Comparison of ENCODE assay signal across 14 mouse cellular contexts in the genomic region with DNA sequence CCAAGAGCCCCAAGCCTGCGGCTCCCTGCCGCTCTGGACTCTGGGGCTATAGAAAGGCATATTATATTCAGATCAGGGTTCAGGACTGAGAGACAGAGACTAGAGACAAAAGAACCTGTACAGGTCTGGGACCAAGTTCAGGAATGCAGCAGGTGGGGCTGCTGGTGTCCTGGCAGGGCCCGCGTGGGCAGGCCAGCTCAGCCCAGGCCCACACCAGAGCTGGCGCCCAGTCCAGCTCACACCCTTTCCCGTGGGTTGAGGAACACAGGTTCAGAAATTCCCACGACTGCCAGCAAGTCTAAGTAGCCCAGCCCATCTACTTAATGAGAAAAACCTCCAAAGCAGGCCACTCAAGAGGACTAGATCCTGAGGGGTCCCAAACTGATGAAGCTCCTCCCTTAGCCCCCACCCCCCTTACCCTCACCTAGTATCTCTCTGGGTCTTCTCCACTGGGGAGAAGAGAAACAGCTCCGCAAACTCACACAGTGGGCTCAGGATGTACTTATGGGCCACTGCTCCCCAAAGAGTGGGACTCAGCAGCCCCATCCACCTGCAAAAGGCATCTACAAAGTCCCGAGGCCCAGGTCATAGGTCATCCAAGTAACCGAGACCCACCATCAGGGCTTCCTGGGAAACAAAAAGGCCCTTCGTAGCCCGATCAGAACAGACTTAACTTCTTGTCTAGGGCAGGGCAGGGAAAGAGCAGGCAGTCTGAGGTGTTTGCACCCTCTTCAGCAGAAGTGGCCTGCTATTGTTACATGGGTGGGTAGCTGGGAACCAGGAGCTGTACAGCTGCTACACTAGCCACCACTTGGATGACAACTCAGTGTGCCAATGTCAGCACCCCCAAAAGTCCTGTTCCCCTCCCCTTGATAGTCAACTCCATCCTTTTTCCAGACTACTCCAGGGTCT. TPM values are rescaled to one million over a fixed set of nuclear protein-coding genes. Genes with fewer than 3 reads are reported as not detected.
DNase-seq lines count a peak whose midpoint lies in the region; ATAC-seq and TF ChIP-seq lines count a peak whose summit lies in the region.
"Had no signal": no experiment of that assay in that cellular context is flagged by ENCODE, and none has a peak within 500 bp of the region (broad histone marks: within the 10 kb centered on the region; RNA-seq: fewer than 3 reads in every experiment).

No protein-coding gene starts in this region.

- H3K9me3 ChIP-seq in embryonic facial prominence, embryonic 10.5 days = no peaks in the 10 kb centered on the region
- no peaks in the 10 kb centered on the region for H3K9me3 ChIP-seq in forebrain, embryonic 15.5 days
- no peaks in the 10 kb centered on the region for H3K9me3 ChIP-seq in midbrain, postnatal 0 days (ENCODE audit: low read length)
- H3K9me3 ChIP-seq: G1E; liver, embryonic 15.5 days had no signal

- no peak for ATAC-seq in forebrain, embryonic 15.5 days (replicated peaks)
- no peak for ATAC-seq in midbrain, postnatal 0 days (ENCODE audit: low FRiP score)
- no peak for ATAC-seq in CD4-positive, CD25-positive, alpha-beta regulatory T cell, adult 4 months

- peaks cover 13% of the 10 kb centered on the region for H3K36me3 ChIP-seq in embryonic facial prominence, embryonic 10.5 days (replicated peaks)
- peaks cover 11% of the 10 kb centered on the region; the same call in 1 of the 2 replicates for H3K36me3 ChIP-seq in forebrain, embryonic 15.5 days
- peaks cover 10% of the 10 kb centered on the region for H3K36me3 ChIP-seq in midbrain, postnatal 0 days (ENCODE audit: insufficient read depth, low read length)
- H3K36me3 ChIP-seq: G1E; liver, embryonic 15.5 days had no signal

- H3K4me2 ChIP-seq in forebrain, embryonic 15.5 days (replicated peaks) = peak overlapping the region; percentile 80
- H3K4me2 ChIP-seq in midbrain, postnatal 0 days (ENCODE audit: low read depth, low read length, poor library complexity, severe bottlenecking) = peak overlapping the region; percentile 78; the same call in 1 of the 2 replicates
- H3K4me2 ChIP-seq: liver, embryonic 15.5 days had no signal

- TF ChIP-seq CTCF in layer of hippocampus, adult 2 months (conservative IDR thresholded peaks at IDR 0.05) = no peak
- TF ChIP-seq CTCF in midbrain, postnatal 0 days (IDR thresholded peaks at IDR 0.05) = no peak

- peak overlapping the region; percentile 79 for H3K27ac ChIP-seq in layer of hippocampus, adult 2 months
- no peak overlapping the region for H3K27ac ChIP-seq in embryonic facial prominence, embryonic 10.5 days (replicated peaks)
- peak overlapping the region; percentile 98 for H3K27ac ChIP-seq in forebrain, embryonic 15.5 days (replicated peaks)
- H3K27ac ChIP-seq in midbrain, postnatal 0 days (ENCODE audit: low read depth, low read length) = no peak overlapping the region
- H3K27ac ChIP-seq: liver, embryonic 15.5 days had no signal

- 66% methylated on average over 12 of the region's 12 CpGs for WGBS in embryonic facial prominence, embryonic 10.5 days
- WGBS in forebrain, embryonic 15.5 days = 55% methylated on average over 12 of the region's 12 CpGs
- 60% methylated on average over 12 of the region's 12 CpGs for WGBS in midbrain, postnatal 0 days

- DNase-seq in layer of hippocampus, adult 2 months (ENCODE audit: low spot score in 2 of 2) = no peak
- no peak for DNase-seq in layer of hippocampus, adult 18-20 months (ENCODE audit: low spot score in 2 of 2)
- DNase-seq in embryonic facial prominence, embryonic 10.5 days (ENCODE audit: low spot score) = no peak
- DNase-seq in midbrain, postnatal 0 days (ENCODE audit: low spot score) = no peak
- DNase-seq in kidney, adult 8-10 months = no peak
- no peak for DNase-seq in right cerebral cortex, postnatal 25 days
- DNase-seq: adrenal gland, adult 8-10 months; embryo, embryonic 11 days; gastrocnemius, postnatal 36 days; kidney, postnatal 4 days had no signal

- peak overlapping the region; percentile 95; the same call in 1 of the 2 replicates for H3K9ac ChIP-seq in forebrain, embryonic 15.5 days (replicated peaks)
- H3K9ac ChIP-seq in midbrain, postnatal 0 days (replicated peaks; ENCODE audit: low read length, poor library complexity, severe bottlenecking) = 0 out of 2 replicates have a peak overlapping the region, but pooled peaks have one; percentile 94
- H3K9ac ChIP-seq: liver, embryonic 15.5 days had no signal

- H3K4me1 ChIP-seq in embryonic facial prominence, embryonic 10.5 days = peaks cover 87% of the 10 kb centered on the region
- peaks cover 75% of the 10 kb centered on the region for H3K4me1 ChIP-seq in forebrain, embryonic 15.5 days
- H3K4me1 ChIP-seq in midbrain, postnatal 0 days (ENCODE audit: insufficient read depth, low read length) = peaks cover 24% of the 10 kb centered on the region

- H3K27me3 ChIP-seq in embryonic facial prominence, embryonic 10.5 days (replicated peaks; ENCODE audit: low read depth, poor library complexity, severe bottlenecking) = peaks cover 58% of the 10 kb centered on the region
- H3K27me3 ChIP-seq in forebrain, embryonic 15.5 days = no peaks in the 10 kb centered on the region
- no peaks in the 10 kb centered on the region for H3K27me3 ChIP-seq in midbrain, postnatal 0 days (ENCODE audit: insufficient read depth, low read length)

- peak overlapping the region; percentile 91 for H3K4me3 ChIP-seq in layer of hippocampus, adult 2 months
- H3K4me3 ChIP-seq in embryonic facial prominence, embryonic 10.5 days = peak overlapping the region; percentile 14; the same call in 1 of the 2 replicates
- H3K4me3 ChIP-seq in forebrain, embryonic 15.5 days = peak overlapping the region; percentile 87
- H3K4me3 ChIP-seq in midbrain, postnatal 0 days (ENCODE audit: low read depth, low read length) = no peak overlapping the region
- H3K4me3 ChIP-seq: liver, embryonic 15.5 days had no signal

RNA-seq across cellular contexts. Expression of a gene that starts 3.6 kb away (rescaled TPM):
- 100 to 1,000 TPM; 233 to 243 TPM for total RNA-seq in layer of hippocampus, adult 2 months (2021)
- 100 to 1,000 TPM; 258 to 266 TPM for total RNA-seq in layer of hippocampus, adult 18-20 months (2021)
- polyA plus RNA-seq in embryonic facial prominence, embryonic 10.5 days (2016; fragmentation: Nextera tagmentation; extraction: Ambion mirVana) = 49.6 and 52.9 TPM in 2 replicates
- polyA plus RNA-seq in forebrain, embryonic 15.5 days (2015; fragmentation: Nextera tagmentation; extraction: Ambion mirVana) = 127 and 129 TPM in 2 replicates
- 183 and 263 TPM in 2 replicates for total RNA-seq in midbrain, postnatal 0 days (2014; rRNA removed)
- 61.9 and 65.9 TPM in 2 replicates for polyA plus RNA-seq in midbrain, postnatal 0 days (2015; fragmentation: Nextera tagmentation; extraction: Ambion mirVana)
- polyA plus RNA-seq in CD4-positive, CD25-positive, alpha-beta regulatory T cell, adult 4 months (2017; shearing (Covaris generic)) = 10 to 100 TPM in 1 of 2 experiments, 1 to 10 TPM in 1; 6.5 to 12.3 TPM

RNA-seq across cellular contexts. Expression of a gene that starts 22.4 kb away (rescaled TPM):
- total RNA-seq in layer of hippocampus, adult 2 months (2021) = 1 to 10 TPM; 1.0 to 1.1 TPM
- 1 to 10 TPM in 1 of 2 experiments, under 1 TPM in 1; 0.86 to 1.8 TPM for total RNA-seq in layer of hippocampus, adult 18-20 months (2021)
- 30.1 and 32.4 TPM in 2 replicates for polyA plus RNA-seq in embryonic facial prominence, embryonic 10.5 days (2016; fragmentation: Nextera tagmentation; extraction: Ambion mirVana)
- polyA plus RNA-seq in forebrain, embryonic 15.5 days (2015; fragmentation: Nextera tagmentation; extraction: Ambion mirVana) = 5.6 and 7.0 TPM in 2 replicates
- 2.1 TPM in 2 replicates for total RNA-seq in midbrain, postnatal 0 days (2014; rRNA removed)
- 0.53 and 0.60 TPM in 2 replicates for polyA plus RNA-seq in midbrain, postnatal 0 days (2015; fragmentation: Nextera tagmentation; extraction: Ambion mirVana)
- 1 to 10 TPM in 1 of 2 experiments, under 1 TPM in 1; 0.40 to 1.8 TPM for polyA plus RNA-seq in CD4-positive, CD25-positive, alpha-beta regulatory T cell, adult 4 months (2017; shearing (Covaris generic))
- total RNA-seq: gastrocnemius, postnatal 36 days had no signal

RNA-seq across cellular contexts. Expression of a gene that starts 36.9 kb away (rescaled TPM):
- 10 to 100 TPM; 58.2 to 59.7 TPM for total RNA-seq in layer of hippocampus, adult 2 months (2021)
- total RNA-seq in layer of hippocampus, adult 18-20 months (2021) = 10 to 100 TPM; 61.0 to 65.1 TPM
- polyA plus RNA-seq in embryonic facial prominence, embryonic 10.5 days (2016; fragmentation: Nextera tagmentation; extraction: Ambion mirVana) = 38.2 and 39.6 TPM in 2 replicates
- polyA plus RNA-seq in forebrain, embryonic 15.5 days (2015; fragmentation: Nextera tagmentation; extraction: Ambion mirVana) = 21.5 and 23.7 TPM in 2 replicates
- total RNA-seq in midbrain, postnatal 0 days (2014; rRNA removed) = 43.1 and 68.5 TPM in 2 replicates
- polyA plus RNA-seq in midbrain, postnatal 0 days (2015; fragmentation: Nextera tagmentation; extraction: Ambion mirVana) = 42.0 and 48.7 TPM in 2 replicates
- polyA plus RNA-seq in CD4-positive, CD25-positive, alpha-beta regulatory T cell, adult 4 months (2017; shearing (Covaris generic)) = 10 to 100 TPM; 29.1 to 53.9 TPM

RNA-seq across cellular contexts. Expression of a gene that starts 41.2 kb away (rescaled TPM):
- 10 to 100 TPM; 56.6 to 56.9 TPM for total RNA-seq in layer of hippocampus, adult 2 months (2021)
- 10 to 100 TPM; 59.3 to 59.4 TPM for total RNA-seq in layer of hippocampus, adult 18-20 months (2021)
- 145 and 155 TPM in 2 replicates for polyA plus RNA-seq in embryonic facial prominence, embryonic 10.5 days (2016; fragmentation: Nextera tagmentation; extraction: Ambion mirVana)
- 114 and 118 TPM in 2 replicates for polyA plus RNA-seq in forebrain, embryonic 15.5 days (2015; fragmentation: Nextera tagmentation; extraction: Ambion mirVana)
- 77.7 and 86.2 TPM in 2 replicates for total RNA-seq in midbrain, postnatal 0 days (2014; rRNA removed)
- polyA plus RNA-seq in midbrain, postnatal 0 days (2015; fragmentation: Nextera tagmentation; extraction: Ambion mirVana) = 130 and 147 TPM in 2 replicates
- polyA plus RNA-seq in CD4-positive, CD25-positive, alpha-beta regulatory T cell, adult 4 months (2017; shearing (Covaris generic)) = 10 to 100 TPM; 33.4 to 69.4 TPM

RNA-seq across cellular contexts. Expression of a gene that starts 42.2 kb away (rescaled TPM):
- total RNA-seq in layer of hippocampus, adult 2 months (2021) = 1 to 10 TPM; 2.0 TPM
- 1 to 10 TPM; 2.3 to 2.9 TPM for total RNA-seq in layer of hippocampus, adult 18-20 months (2021)
- polyA plus RNA-seq in embryonic facial prominence, embryonic 10.5 days (2016; fragmentation: Nextera tagmentation; extraction: Ambion mirVana) = 0.09 and 0.10 TPM in 2 replicates
- polyA plus RNA-seq in forebrain, embryonic 15.5 days (2015; fragmentation: Nextera tagmentation; extraction: Ambion mirVana) = not detected in 2 replicates
- 2.3 and 2.5 TPM in 2 replicates for total RNA-seq in midbrain, postnatal 0 days (2014; rRNA removed)
- 0.28 and 0.32 TPM in 2 replicates for polyA plus RNA-seq in midbrain, postnatal 0 days (2015; fragmentation: Nextera tagmentation; extraction: Ambion mirVana)
- not detected for polyA plus RNA-seq in CD4-positive, CD25-positive, alpha-beta regulatory T cell, adult 4 months (2017; shearing (Covaris generic))
- polyA plus RNA-seq: G1E had no signal

Comparison
In these comparisons a context has a peak if more than half of its experiments do, and no peak if none do; other contexts are left out.
1. H3K27ac ChIP-seq: peak in layer of hippocampus, adult 2 months (single experiment) and forebrain, embryonic 15.5 days (single experiment); none in embryonic facial prominence, embryonic 10.5 days (single experiment) and midbrain, postnatal 0 days (single experiment).